Mouse (Mus musculus) heart, embryonic 10.5 days (tissue): ENCODE results near the gene Soga3. TPM values are rescaled to one million over a fixed set of nuclear protein-coding genes. Genes with fewer than 3 reads are reported as not detected.

Experiments
- DNase-seq: peaks from one replicate; pipeline ENCODE4 v3.0.0-alpha.2; 2017; ENCODE audit warnings: low spot score
- H3K27ac ChIP-seq: fragments of 300-500 bp; sonication (generic); 2 replicates; pipeline ENCODE4 v1.5.1; 2016; ENCODE audit warnings: mild to moderate bottlenecking
- H3K27me3 ChIP-seq: fragments of 300-500 bp; sonication (generic); 2 replicates; pipeline ENCODE4 v1.6.1; 2016; ENCODE audit warnings: mild to moderate bottlenecking; ENCODE audit not compliant: poor library complexity, insufficient read depth, severe bottlenecking
- H3K36me3 ChIP-seq: fragments of 300-500 bp; sonication (generic); 2 replicates; pipeline ENCODE4 v1.6.1; 2016; ENCODE audit warnings: mild to moderate bottlenecking, moderate library complexity
- H3K4me1 ChIP-seq: fragments of 300-500 bp; sonication (generic); 2 replicates; pipeline ENCODE4 v1.6.1; 2016; ENCODE audit warnings: mild to moderate bottlenecking
- H3K4me3 ChIP-seq: fragments of 300-500 bp; sonication (generic); 2 replicates; pipeline ENCODE4 v1.5.1; 2016; ENCODE audit warnings: mild to moderate bottlenecking, moderate library complexity
- H3K9me3 ChIP-seq: fragments of 300-500 bp; sonication (generic); 2 replicates; pipeline ENCODE4 v1.6.1; 2016; ENCODE audit warnings: mild to moderate bottlenecking, moderate library complexity
- WGBS: fragments of 180-500 bp; shearing (Covaris S2); methylation state at CpG from one replicate; pipeline ENCODE4 v1.1.7; 2016; 5-methylcytosine and 5-hydroxymethylcytosine counted together
- polyA plus RNA-seq: library from polyadenylated mRNA; unstranded; fragments of >200 nt; fragmentation: Nextera tagmentation; extraction: Ambion mirVana; gene quantifications from 2 replicates; pipeline ENCODE4 v1.2.1, GENCODE M21; 2016

Soga3 gene
- 0.36 and 0.82 TPM in 2 replicates for polyA plus RNA-seq

DNA sequence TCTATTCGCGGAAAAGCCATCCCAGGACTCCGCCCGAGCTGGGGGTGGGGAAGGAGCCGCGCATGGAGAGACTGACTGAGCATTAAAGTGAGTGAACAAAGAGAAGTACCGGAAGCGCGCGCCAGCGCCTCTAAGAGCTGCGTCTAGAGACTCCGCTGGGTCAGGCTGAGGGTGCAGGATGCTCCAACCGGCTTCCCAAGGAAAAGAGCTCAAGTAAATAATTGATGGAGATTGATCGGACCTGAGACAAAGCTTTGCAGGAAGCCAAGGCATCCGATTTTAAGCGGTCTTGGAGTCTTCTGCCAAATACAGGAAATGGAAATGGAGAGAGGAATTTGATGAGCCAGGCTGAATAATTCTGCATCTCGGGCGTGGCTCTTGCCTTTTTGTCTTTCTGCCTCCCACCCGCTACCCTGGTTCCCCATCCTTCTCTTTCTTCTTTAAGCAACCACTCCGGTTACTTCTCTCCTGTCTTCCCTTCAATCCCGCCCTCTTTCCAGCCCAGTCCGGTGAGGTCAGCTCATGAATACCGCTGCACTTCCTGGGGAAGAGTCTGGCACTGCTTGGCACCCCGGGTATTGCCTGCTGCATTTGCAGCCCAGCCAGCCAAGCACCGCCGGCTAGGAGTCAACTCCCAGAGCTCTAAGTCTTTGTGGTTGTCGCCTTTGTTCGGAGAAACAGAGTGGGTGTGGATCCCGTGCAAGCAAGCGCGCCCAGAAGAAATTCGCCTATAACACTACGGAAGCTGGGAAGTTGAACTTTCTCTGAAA, at the start of gene Soga3:
Gene Soga3 (plus strand): TSS at position 274 of the 770 bp plus-strand sequence.
- no peak within 1 kb of the TSS for H3K27ac ChIP-seq
- WGBS: under 1% methylated on average over 34 of the region's 34 CpGs
- peaks cover 28% of the 10 kb centered on the region for H3K4me1 ChIP-seq
- no peaks in the 10 kb centered on the region for H3K9me3 ChIP-seq
- H3K27me3 ChIP-seq: peaks cover 55% of the 10 kb centered on the region
- peak; percentile 74 for DNase-seq
- no peaks in the 10 kb centered on the region for H3K36me3 ChIP-seq
- peak within 1 kb of the TSS; percentile 56 for H3K4me3 ChIP-seq

DNA sequence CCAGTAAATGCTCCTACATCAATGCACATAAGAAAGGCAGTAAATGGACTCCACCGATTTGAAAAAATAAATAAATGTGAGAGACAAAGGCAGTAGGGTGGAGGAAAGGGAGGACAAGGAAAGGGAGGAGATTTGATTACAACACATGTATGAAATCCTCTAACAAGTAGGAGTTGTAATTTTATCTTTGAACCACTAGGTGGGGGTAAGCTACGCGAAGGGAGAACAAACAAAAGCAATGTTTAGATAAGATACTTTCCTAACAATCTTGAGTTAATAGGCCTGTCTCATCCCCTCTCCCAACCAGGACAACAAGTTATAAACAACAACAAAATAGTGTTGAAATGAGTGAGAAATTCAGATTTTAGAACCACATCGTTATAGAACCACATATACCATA, 36.7 kb upstream of the Soga3 start:
- no peak for DNase-seq

DNA sequence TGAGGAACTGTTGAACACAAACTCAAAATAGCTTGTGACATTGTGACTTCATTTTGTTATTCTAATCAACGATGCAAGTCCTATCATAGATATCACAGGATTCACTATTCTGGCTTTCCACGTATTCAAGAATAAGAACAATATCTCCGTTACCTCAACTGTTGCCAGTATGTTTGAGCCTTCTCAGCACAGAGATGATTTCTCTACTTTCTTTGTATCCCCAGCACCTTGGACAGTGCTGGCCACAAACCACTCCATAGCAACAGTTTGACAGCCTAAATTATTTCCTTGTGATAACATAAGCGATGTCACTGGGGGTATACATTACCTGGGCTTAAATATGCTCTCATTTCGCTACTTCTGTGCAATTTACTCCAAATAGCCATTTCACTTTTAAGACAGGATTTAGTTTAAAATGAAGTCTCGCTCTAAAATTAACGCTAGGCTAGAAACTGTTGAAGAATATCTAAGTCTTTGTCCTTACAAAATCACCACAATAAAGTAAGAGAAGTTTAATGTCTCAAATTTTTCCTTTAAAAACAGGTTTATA, 1.0 kb upstream of the Soga3 start:
- Histone ChIP-seq H3K27ac (no peak overlapping the region), H3K4me1 (peaks cover 21% of the 10 kb centered on the region), H3K4me3 (no peak overlapping the region), H3K36me3 (no peaks in the 10 kb centered on the region), H3K9me3 (no peaks in the 10 kb centered on the region), H3K27me3 (peaks cover 44% of the 10 kb centered on the region)
- DNase-seq: no peak
- WGBS: 22% methylated on average over 7 of the region's 7 CpGs

More for the DNA sequence above, 36.7 kb upstream of the Soga3 start:
- Histone ChIP-seq H3K36me3 (no peaks in the 10 kb centered on the region), H3K4me1 (no peaks in the 10 kb centered on the region), H3K27ac (no peak overlapping the region), H3K4me3 (no peak overlapping the region), H3K9me3 (no peaks in the 10 kb centered on the region), H3K27me3 (no peaks in the 10 kb centered on the region)
- WGBS: 10% methylated on average over 4 of the region's 4 CpGs

DNA sequence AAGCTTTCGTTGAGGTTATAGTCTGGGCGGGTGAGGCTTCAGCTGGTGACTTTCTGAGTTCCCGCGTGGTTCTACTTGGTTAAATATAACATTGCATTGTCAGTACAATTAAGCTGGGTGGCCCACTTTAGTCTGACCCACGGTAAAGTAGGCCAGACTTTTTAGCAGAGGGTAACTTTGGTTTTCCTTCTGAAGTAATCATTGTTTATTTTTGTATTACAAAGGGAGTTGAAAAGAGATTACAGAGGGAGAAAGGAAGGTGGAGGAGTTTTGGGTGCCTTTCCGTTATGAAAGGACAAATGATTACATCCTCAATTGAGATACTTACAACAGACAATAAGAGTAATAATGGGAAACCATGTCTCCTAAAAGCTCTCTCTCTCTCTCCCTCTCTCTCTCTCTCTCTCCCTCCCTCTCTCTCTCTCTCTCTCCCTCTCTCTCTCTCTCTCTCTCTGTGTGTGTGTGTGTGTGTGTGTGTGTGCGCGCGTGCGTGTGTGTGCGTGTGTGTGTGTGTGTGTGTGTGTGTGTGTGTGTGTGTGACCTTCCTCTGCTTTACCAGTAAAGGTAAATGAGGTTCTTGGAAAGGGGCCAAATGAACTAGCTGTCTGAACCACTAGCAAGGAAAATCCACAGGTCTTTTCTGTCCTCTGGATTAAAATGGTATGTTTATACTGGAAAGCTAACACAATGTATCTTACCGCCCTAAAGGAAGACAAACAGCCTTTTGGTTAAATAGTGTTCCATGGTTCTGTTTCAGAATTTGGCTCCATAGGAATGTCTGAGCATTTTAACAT, 1.2 kb downstream of the Soga3 start:
- H3K27me3 ChIP-seq: peaks cover 63% of the 10 kb centered on the region
- H3K4me1 ChIP-seq: peaks cover 28% of the 10 kb centered on the region
- DNase-seq: no peak
- H3K9me3 ChIP-seq: no peaks in the 10 kb centered on the region
- no peaks in the 10 kb centered on the region for H3K36me3 ChIP-seq
- no peak overlapping the region for H3K27ac ChIP-seq
- WGBS: 17% methylated on average over 7 of the region's 12 CpGs
- peak overlapping the region; percentile 56; the same call in 1 of the 2 replicates for H3K4me3 ChIP-seq

DNA sequence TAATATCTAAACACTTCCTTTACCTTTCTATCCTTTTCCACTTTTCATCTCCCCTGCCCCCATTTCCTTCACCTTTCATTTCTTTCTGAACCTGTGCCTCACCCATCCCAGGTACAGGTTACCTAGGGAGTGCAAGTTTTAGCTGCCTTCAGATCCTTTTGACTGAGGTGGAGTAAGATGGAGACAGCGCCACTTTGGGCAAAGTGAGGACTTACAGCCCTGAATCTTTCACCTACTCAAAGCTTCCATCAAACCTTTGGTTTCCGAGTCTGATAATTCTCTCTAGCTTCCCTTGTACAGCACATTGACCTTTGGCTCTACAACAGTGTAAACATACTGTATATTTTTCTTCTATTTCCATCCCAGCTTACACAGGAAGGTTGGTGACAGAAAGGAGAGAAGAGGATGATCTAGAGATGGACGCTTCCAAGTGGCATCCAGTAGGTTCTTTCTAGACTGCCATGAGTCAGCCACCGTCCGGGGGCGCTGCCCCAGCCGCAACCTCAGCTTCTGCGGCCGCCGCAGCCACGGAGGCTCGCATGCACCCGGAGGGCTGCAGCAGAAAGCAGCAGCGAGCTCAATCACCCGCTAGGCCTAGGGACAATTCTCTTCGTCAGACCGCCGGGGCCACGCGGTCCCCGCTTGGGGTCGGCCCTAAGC, 2.7 kb downstream of the Soga3 start:
- peaks cover 28% of the 10 kb centered on the region for H3K4me1 ChIP-seq
- H3K27ac ChIP-seq: no peak overlapping the region
- no peak for DNase-seq
- no peaks in the 10 kb centered on the region for H3K9me3 ChIP-seq
- H3K36me3 ChIP-seq: no peaks in the 10 kb centered on the region
- H3K27me3 ChIP-seq: peaks cover 63% of the 10 kb centered on the region
- H3K4me3 ChIP-seq: peak overlapping the region; percentile 66
- under 1% methylated on average over 22 of the region's 22 CpGs for WGBS

DNA sequence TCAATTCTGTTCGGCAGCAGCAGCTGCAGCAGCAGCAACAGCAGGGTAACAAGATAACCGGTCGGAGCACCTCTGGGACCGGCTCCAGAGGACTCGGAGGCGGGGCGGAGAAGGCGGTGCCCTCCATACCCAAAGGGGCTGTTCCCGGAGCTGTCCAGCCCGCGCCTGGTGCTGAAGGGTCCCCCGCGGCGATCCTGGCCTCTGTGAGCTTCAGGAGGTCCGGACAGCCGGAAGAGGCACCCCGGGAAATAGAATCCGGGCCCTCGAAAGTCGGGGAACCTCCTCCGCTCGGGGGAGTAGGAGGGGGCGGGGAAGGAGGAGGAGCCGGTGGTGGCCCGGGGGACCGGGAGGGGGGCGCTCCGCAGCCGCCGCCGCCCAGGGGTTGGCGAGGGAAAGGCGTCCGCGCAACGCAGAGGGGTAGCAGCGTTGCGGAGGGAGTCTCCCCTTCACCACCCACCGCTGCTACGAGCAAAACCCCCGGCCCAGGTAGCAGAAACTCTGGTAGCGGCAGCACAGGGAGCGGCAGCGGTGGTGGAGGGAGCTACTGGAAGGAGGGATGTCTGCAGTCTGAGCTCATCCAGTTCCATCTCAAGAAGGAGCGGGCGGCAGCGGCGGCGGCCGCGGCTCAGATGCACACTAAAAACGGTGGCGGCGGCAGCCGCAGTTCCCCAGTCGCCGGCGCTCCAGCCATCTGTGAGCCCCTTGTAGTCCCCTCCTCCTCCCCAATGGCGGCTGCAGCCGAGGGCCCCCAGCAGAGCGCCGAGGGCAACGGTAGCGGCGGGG, 3.4 kb downstream of the Soga3 start:
- H3K9me3 ChIP-seq: no peaks in the 10 kb centered on the region
- peaks cover 28% of the 10 kb centered on the region for H3K4me1 ChIP-seq
- H3K36me3 ChIP-seq: no peaks in the 10 kb centered on the region
- 1% methylated on average over 62 of the region's 65 CpGs for WGBS
- H3K27me3 ChIP-seq: peaks cover 63% of the 10 kb centered on the region
- peak overlapping the region; percentile 66 for H3K4me3 ChIP-seq
- H3K27ac ChIP-seq: no peak overlapping the region
- DNase-seq: peak; percentile 90

DNA sequence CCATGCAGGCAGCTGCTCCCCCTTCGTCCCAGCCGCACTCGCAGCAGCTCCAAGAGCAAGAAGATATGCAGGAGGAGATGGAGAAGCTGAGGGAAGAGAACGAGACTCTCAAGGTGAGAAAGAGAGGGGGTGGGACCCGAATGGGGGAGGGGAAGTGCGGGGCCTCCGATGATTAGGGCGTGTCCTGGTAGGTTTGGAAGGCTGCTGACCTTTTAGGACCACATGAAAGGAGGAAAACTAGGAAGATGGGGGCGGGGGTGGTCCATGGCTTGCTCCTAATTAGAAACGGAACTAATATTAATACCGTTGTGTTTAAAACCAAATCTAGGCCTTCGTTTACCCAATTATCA, 4.0 kb downstream of the Soga3 start:
- Histone ChIP-seq H3K9me3 (no peaks in the 10 kb centered on the region), H3K4me3 (peak overlapping the region; percentile 66), H3K27ac (no peak overlapping the region), H3K27me3 (peaks cover 63% of the 10 kb centered on the region), H3K36me3 (no peaks in the 10 kb centered on the region), H3K4me1 (peaks cover 28% of the 10 kb centered on the region)
- WGBS: under 1% methylated on average over 12 of the region's 12 CpGs
- DNase-seq: no peak

DNA sequence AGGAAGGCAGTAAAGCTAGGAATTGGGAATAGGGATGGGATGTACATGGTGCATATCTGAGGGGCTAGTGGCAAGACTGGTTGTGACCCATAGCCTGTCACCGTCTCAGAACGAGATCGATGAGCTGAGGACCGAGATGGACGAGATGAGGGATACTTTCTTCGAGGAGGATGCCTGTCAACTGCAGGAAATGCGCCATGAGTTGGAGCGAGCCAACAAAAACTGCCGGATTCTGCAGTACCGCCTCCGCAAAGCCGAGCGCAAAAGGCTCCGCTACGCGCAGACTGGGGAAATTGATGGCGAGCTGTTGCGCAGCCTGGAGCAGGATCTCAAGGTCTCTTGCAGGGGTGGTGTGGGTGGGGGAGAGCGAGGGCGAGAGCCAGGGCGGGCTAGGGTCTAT, 4.4 kb downstream of the Soga3 start:
- Histone ChIP-seq H3K4me1 (peaks cover 28% of the 10 kb centered on the region), H3K27ac (no peak overlapping the region), H3K9me3 (no peaks in the 10 kb centered on the region), H3K4me3 (peak overlapping the region; percentile 66), H3K27me3 (peaks cover 61% of the 10 kb centered on the region), H3K36me3 (no peaks in the 10 kb centered on the region)
- WGBS: 2% methylated on average over 21 of the region's 21 CpGs
- peak; percentile 74 for DNase-seq

DNA sequence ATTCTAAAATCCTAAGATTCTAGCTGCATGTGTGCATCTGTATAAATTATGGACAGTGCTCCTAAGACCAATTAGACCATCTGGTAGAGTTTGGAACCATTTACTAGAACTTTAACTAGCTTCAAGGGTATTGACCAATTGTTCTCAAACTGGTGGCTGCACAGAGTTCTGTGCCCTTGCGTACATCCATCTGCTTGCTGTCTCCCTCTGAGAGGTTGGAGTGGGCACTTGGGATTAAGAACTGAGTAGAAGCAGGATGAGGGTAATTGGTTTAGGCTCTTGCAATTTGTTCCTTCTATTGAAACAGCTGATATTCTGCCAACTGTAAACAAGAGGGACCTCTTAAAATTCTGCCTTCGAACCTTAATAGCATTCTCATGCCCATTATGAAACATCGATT, 11.7 kb downstream of the Soga3 start:
- DNase-seq: no peak
- Histone ChIP-seq H3K4me1 (no peaks in the 10 kb centered on the region), H3K4me3 (no peak overlapping the region), H3K27me3 (no peaks in the 10 kb centered on the region), H3K27ac (no peak overlapping the region), H3K36me3 (no peaks in the 10 kb centered on the region), H3K9me3 (no peaks in the 10 kb centered on the region)
- WGBS: 80% methylated on average over 3 of the region's 3 CpGs

DNA sequence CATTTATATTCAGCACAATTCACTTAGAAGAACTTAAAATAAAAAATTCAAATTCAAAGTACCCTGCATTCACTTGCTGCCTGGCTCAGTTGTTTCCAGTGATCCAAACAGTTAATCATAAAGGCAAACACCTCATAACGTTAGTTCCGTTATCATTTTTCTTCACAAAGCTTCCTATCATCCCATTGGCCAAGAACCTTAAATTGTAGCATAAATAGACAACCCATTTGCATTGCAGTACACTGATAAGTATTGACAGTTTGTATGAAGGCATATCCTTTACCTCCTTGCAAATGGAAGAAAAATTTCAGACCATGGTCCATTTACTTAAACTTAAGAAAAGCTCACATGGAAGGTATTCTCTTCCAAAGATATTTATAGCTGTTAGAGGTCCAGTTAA, 18.0 kb downstream of the Soga3 start:
- H3K27ac ChIP-seq: no peak overlapping the region
- H3K4me3 ChIP-seq: no peak overlapping the region
- no peaks in the 10 kb centered on the region for H3K9me3 ChIP-seq
- no peaks in the 10 kb centered on the region for H3K36me3 ChIP-seq
- 83% methylated on average over 2 of the region's 2 CpGs for WGBS
- H3K27me3 ChIP-seq: no peaks in the 10 kb centered on the region
- no peaks in the 10 kb centered on the region for H3K4me1 ChIP-seq
- no peak for DNase-seq

DNA sequence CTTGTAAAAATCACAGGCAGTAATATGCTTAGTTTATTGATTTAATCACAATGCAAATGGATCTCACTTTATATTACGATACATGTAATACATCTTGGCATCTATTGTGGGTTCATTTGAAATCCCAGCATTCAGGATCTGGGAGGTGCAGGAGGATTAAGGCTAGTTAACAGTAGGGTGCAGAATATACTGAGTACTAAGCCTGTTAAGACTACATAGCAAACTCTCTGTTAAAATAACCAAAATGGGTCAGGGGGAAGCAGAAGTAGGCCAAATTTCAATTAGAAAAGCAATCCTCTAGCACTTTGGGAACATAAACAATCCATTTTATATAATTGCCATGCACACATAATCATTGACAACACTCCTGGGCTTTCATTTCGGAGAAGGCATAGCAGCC, 30.1 kb downstream of the Soga3 start:
- Histone ChIP-seq H3K27me3 (no peaks in the 10 kb centered on the region), H3K4me1 (no peaks in the 10 kb centered on the region), H3K9me3 (no peaks in the 10 kb centered on the region), H3K27ac (no peak overlapping the region), H3K4me3 (no peak overlapping the region), H3K36me3 (no peaks in the 10 kb centered on the region)
- DNase-seq: no peak
- WGBS: 79% methylated on average over 2 of the region's 2 CpGs

DNA sequence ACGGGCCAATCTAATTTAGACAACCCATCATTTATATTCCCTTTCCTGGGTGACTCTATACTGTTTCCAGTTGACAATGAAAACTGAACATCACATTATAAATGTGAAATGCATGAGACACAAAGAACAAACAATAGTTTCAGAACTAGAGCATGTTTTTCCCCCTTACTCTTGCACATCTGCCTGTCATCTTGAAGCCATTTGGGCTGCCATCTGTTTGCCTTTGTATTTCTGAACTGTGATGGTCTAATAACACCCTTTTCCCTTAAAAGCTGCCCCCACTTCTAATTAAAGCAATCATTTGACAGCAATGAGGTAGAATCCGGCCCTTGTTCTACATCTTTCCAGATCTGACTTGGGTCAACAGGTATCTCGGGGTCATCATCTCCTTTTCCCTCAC, 32.0 kb downstream of the Soga3 start:
- H3K36me3 ChIP-seq: no peaks in the 10 kb centered on the region
- H3K27me3 ChIP-seq: no peaks in the 10 kb centered on the region
- no peak for DNase-seq
- no peak overlapping the region for H3K27ac ChIP-seq
- H3K4me1 ChIP-seq: no peaks in the 10 kb centered on the region
- 77% methylated on average over 3 of the region's 3 CpGs for WGBS
- H3K9me3 ChIP-seq: no peaks in the 10 kb centered on the region
- no peak overlapping the region for H3K4me3 ChIP-seq
